Mouse (Mus musculus) adrenal gland, postnatal 10 days (tissue): ENCODE results near the gene Ncoa1. TPM values are rescaled to one million over a fixed set of nuclear protein-coding genes. Genes with fewer than 3 reads are reported as not detected.
A peak's percentile ranks its signal among the peaks of the same experiment; 100 is the strongest.
"Not testable (repeated sequence)": the region's sequence is repeated elsewhere in the genome, so short reads cannot be mapped to it uniquely, and the experiment has no call there.

ENCODE experiments used
- DNase-seq: peaks from one replicate; pipeline ENCODE4 v3.0.0; 2021; ENCODE audit warnings: mixed read lengths
- total RNA-seq, 2 experiments: library from RNA; stranded (reverse); gene quantifications; 2 replicates each; pipeline ENCODE4 v1.2.3; 2021

Gene Ncoa1
- total RNA-seq, 2 experiments from 2014 or later: 30.2 to 36.4 TPM

DNA sequence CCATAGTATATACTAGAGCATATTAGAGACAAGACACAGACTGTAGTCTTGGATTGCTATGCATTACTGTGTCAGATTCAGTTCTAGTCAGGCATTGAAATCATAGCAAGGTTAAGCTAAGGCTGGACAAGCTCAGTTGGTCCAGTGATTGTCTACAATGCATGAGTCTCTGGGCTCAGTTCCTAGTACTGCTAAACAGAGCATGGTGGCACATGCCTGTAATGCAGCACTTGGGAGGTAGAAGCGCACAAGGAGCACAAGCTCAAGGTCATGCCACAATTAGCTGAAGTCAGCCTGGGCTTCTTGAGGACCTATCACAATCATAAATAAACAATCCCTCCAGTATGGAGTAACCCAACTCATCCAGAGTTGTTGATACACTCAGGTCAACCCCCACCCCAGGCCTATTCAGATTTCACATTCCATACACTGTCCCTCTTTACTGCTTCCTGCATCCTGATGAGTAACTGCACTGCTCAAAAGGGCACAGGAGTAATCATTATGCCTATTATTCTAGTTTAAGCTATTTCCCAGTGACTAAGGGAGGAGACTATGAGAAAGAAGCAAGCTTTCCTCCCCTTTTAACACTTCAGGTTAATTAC, 170.2 kb downstream of the Ncoa1 start:
- no peak for DNase-seq

DNA sequence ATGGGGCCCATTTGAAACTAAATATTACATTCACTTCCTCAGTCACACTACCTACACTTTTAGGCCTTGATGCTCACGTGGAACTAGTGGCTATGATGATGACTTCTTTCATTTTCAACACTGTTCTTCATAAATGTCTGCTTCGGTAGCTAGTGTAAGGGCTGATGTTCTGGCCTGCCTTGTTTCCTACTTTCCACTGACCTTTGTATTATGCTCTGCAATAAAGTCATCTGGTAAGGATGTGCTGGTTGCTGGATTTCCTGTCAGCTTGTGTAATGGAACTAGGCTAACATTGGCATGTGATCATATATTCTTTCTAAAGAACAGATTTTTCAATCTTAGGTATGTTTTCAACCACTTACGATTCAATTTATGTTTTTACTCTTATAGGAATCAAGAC, 177.7 kb downstream of the Ncoa1 start:
- no peak for DNase-seq

DNA sequence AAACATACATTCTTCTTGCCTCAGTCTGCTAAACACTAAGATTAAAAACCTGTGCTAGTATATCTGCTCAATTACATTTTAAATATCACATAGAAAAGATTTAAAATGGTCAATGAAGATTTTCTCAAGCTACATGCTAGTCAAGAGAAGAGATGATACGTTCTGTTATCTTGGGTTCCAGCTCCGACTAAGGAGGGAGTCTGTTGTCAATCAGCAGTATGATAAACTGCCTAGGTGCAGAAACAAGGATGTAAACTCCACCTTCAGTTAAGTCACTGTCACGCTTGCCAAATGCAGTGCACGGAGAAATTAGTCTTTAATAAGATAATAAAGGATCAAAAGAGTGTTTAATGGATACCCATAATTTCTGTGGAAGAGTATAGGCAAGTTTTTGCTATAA, 178.4 kb downstream of the Ncoa1 start:
- DNase-seq: no peak

DNA sequence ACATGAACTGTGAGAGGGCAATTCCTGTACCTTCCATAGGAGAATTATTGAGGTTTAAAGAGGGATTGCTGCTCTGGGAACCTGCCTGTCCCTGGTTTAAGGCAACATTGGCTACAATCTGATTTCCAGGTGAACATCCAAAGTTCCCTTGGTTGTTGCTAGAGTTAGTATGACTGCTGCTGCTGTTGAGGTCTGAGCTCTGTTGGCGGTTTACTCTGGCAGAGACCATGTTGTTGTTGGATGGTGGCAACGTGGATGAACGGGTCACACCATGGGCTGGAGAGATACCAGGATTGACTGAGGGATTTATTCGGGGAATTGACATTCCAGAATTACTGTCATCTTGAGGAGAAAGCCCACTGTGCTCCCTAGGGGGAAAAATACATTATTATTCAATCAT, 181.1 kb downstream of the Ncoa1 start:
- DNase-seq: no peak

DNA sequence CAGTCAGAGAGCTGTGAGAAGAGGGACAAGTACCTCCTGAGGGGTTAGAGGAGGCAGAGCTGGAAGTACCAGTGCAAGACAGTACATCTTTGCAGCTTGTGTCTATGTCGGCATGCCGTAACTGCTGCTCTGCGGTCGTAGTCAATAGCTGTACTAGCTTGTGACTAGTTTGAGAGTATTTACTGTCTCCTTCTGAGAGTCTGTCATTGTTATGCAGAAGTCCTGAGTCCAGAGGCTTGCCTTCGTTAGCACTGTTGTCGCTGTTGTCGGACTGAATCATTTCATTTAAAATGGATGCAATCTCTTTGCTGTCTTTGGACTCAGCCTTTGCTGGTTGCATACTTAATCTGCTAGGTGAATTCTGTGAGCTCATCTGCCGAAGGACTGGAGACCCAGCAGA, 181.7 kb downstream of the Ncoa1 start:
- no peak for DNase-seq

DNA sequence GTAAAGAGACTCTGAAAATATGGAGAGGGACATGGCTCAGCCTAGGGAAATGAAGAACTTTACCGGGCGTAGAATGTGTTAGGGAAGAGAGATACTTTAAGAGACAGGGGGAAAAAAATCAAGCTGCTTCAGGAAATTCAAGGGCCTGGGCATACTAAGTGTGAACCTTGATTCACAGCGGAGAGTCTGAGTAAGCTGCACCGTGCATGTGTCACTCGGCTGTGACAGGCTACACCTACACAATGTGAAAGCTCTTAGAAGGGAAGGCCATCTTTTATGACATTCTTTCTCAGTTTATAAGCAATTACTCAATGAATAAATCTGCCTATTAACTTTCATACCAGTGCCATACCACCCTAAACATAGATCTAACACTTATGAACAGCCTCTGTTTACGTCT, 183.2 kb downstream of the Ncoa1 start:
- no peak for DNase-seq

DNA sequence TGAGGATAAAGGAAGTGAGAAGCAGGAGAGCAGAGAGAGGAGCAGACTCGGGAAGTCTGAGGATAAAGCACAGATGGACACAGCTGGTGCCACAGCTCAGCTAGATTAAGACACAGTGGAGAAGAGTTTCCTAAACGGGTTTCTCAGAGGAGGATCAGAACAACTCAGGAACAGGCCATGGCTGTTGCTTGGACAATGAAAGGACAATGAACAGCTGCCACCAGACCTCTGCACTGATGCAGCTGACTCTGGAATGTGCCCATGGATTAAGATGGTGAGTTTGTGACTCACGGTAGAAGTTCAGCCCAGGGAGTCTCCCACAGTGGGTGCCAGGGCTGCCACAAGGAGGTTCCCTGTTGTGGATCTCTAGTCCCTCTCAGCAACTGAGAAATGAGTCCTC, 191.8 kb downstream of the Ncoa1 start:
- no peak for DNase-seq

DNA sequence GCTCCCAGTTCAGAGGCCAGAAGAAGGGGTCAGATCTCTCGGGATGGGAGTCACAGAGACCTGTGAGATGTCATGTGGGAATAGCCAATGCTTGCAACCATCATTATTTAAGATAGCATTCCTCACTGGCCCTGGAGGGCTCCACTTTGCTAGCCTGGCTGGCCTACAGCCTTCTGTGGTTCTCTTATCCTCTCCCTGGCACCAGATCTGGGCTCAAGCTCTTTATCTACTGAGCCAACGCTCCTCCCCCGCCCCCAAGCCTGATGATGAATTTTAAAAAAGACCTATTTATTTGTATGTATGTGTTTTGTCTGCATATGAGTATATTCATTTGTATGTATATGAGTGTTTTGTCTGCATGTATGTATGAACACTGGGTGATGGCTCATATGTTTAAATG, 197.1 kb downstream of the Ncoa1 start:
- DNase-seq: no peak

DNA sequence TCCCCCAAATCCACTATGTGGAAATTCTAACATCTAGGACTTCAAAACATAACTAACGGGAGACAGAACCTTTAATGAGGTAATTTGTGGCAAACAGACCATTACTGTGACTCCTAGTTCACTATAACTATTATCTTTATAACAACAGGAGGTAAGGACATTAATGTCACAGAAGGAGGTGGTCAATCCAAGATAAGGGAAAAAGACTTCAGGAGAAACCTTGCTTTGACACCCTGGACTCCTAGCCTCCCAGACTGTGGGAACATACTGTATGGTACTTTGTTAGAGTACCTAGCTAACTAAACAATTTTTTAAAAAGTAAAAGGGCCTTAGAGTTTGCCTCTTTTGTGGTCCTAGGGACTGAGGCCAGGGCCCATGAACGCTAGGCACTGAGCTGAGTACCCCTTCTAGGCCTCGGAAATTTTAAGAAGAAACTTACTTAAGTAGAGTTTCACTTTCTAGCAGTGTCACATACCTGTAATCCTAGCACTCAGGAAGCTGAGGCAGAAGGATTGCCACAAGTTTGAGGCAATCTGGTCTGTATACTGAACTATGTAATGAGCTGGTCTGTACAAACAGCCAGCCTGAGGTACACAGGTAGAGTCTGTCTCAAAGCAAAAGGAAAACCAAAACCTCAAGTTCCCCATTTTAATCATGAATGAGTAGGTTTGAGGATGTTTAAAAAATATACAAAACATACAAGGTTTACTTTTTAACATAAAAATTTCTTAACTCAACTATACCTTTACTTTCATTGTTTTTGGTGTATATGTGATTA, 197.8 kb downstream of the Ncoa1 start:
- no peak for DNase-seq

DNA sequence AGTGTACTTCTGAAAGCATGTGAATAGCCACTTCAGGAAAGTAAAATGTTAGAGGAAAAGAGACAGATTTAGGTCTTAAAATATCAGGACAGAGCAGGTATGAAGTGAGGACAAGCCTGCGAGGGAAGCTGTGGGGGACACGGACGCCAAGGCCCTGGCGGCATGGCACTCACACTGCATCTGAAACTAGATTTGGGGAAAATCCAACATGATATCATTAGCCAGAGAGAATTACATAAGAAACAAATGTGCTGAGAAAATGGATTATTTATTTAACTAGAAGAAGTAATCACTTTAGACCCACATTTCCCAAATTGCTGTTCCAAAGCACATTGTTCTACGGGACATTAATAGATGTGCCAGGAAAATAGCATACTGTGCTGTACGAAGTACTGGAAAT, 205.9 kb downstream of the Ncoa1 start:
- DNase-seq: no peak

DNA sequence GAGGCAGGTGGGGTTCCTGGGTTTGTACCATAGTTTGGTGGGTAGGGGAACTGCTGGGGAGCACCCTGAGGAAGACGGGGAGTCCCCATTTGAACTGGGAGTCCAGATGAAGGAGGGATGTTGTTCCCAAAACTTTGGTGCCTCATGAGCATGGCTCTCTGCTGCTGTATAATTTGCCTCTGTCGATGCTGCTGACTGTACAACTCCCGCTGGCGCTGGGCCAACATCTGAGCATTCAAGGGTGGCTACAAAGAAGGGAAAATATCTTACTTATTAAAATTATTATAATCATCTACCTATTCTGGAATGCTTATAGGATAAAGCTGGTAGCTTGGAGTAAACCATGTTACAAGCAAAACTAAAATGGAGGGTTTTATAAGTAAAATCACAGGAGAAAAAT, 209.2 kb downstream of the Ncoa1 start:
- DNase-seq: peak; percentile 15

DNA sequence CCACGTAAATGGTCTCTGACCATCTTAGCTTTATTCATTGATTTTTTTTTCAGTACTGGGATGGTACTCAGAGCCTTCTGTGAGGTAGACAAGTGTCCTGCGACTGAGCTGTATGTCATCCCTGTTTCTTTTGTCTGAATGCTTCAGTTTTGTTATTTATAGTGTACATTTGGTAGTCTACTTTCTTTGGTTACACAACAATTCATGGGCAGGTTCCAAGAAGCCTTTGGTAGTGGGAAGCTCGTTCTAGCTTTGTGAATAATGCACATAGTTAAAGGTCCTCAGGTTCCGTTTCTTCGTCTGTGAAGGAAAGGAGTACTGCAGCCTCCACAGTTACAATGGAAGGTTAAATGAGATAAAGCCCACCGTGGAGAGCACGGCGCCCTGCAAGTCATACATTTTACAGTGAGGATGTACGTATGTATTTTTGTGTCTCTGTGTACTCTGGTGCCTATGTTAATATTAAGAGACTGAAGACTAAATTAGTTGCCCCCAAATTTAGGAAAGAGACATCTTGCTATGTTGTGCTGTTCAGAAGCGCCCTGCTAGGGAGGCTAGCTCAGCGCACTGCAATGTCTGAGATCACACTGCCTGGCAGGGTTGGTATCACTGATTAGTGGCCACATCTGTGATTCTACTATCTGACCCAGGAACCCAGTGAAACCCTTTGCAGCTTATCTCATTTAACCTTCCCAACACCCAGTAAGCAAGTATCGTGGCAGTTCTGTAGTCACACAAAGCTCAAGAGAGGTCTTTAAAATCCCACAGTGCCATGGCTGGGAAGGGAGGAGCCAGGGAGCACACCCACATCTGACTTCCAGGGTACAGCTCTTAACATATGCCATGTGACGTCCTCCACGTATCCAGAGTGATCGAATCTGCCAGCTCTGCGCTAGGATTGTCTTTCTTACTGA, 224.0 kb downstream of the Ncoa1 start:
- no peak for DNase-seq

DNA sequence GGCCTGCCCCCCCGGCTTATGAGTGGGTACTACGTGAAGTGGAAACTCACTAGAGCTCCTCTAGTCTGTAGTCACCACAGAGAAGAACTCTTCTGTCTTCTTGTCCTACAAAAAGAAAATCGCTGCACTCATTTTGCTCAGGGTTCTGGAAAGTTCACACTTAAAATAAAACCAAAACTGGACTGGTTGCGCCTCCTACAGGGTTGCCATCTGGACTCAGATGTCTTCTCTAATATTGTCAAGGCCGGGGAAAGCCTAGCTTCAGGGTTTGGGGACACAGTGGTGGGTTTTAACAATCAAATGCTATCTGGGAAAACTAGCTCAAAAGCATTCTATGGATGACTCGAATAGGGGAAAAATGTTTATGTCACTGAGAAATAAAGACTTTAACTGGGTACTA, 227.2 kb downstream of the Ncoa1 start:
- no peak for DNase-seq

DNA sequence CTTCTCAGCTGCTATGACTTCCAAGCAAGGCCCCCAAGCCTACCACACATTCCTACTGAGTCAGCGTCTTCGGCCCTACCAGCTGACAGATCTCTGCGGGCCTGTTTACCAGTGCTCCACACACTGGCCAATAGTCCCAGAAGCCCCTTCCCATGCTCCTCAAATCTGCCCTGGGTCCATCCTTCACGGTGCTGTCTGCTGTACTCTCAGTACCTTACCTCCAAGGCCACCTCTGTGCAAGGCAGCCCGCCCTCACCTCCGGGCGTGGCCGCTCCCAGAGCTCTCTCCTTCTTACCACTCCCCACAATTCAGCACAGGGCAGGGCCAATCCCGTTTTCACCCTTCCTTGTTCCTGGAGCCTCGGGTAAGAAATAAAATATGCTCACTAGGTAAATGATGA, 231.2 kb downstream of the Ncoa1 start:
- DNase-seq: no peak

DNA sequence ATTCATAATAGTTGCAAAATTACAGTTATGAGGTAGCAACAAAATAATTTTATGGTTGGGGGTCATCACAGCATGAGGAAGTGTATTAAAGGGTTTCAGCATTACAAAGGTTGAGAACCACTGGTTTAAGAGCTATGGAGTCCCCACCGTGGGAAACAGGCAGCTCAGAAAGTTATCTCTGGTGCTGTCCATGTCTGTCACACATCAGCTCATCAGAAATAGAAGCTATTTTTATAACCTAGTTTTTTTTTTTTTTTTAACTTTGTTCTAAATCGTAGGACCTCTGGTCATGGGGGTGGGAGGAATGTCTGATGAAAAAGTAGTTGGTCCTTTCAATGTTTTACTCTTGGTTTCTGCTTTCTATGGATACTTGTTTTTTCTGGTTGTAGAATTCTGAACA, 233.2 kb downstream of the Ncoa1 start:
- DNase-seq: no peak

DNA sequence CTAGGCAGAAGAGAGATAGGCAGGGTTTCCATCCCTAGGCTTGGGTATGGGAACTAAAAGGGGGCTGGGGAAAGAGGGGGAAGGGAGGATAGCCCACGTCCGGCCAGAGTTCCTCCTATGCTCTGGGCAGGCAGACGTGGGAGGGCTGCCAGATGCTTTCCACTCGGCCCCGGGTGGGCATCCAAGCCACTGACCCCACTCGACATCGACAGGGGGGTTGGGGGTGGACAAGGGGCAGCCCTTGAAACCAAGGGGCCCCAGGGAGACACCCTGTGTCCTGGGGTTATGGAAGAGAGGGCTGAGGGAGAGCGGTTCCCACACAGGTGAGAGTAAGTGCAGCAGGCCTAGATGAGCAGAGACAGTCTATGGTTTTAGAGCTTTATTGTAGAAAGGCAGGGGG, 236.7 kb downstream of the Ncoa1 start:
- DNase-seq: not testable (repeated sequence)

DNA sequence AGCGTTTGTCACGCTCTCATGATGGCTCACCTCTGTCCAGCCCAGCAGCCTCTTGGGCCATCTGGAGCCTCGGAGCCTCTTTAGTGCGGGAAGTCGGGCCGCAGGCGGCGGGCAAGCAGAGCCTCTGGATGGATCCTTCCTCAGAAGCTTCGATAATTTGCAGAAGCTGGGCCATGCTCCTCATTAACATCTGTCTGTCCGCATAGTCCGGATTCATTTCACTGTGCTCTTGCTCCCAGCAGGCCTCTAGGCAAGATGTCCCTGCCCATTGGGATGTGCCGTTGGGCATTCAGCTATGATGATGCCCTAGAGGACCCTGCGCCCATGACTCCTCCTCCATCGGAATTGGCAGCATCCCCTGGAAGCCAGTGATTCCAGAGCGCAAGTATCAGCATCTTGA, 239.5 kb downstream of the Ncoa1 start:
- DNase-seq: no peak

DNA sequence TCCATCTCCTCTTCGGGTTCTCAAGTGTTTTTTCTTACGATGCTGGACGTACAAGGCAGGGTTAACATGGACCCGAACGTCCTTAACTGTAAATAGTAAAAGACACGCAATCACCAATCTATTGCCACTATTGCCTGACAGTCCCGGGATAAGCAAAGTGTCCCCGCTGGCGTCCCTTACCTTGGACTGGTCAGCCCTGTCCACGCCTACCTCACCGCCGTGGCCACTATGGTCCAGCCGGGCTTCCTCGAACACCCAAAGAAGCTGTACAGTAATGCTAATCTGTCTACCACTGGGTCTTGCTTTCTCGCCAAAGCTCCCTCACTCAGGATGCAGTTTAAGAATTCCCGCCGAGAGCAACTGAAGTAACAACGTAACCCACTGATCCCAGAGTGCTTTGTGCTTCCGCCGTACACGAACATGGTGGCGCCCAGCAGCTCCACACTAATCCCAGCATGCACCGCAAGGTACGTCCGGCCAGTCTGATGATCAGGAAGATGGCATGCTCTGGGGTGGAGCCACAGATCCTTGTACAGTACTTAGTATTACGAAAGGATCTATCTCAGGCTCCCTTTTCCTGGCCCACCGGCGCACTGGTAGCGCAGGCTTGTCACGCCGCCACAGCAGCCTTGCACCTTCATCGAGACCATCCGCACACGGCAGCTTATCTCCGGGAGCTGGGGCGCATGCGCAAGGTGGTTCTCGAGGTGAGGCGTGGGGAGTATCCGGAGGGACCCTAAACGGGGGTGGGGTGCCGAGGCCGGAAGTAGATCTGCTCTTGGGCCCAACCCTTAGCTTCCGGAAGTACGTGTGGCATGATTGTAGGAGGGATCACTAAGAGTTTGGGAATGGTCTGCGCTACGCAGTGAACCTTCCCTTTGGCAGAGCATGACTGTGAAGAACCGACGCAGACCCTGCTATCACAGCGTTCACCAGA, 243.1 kb downstream of the Ncoa1 start, which contains the start of the genes Ptrhd1 and Cenpo:
TSS of gene Ptrhd1 (plus strand) at position 456 of the 937 bp plus-strand sequence.
TSS of gene Cenpo (minus strand) at position 723 of the 937 bp plus-strand sequence.
- DNase-seq: peak; percentile 94

DNA sequence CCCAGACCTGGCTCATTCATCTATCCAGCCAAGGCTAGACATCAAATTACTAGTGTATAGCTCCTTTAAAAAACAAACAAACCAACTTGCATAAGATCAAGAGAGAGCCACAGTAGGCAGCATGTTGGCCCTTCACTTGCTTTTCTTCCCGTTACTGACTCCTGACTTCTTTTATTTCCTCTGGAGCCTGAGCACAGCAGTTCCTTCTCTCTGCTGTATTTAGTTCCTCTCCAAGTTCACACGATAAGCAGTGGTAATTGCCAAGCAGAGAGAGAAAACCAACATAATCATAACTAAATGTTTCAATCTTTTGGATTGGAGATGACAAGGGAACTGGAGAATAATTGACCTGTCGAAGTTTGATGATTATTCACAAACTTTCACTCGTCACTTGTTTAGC, 244.2 kb downstream of the Ncoa1 start:
- DNase-seq: no peak

DNA sequence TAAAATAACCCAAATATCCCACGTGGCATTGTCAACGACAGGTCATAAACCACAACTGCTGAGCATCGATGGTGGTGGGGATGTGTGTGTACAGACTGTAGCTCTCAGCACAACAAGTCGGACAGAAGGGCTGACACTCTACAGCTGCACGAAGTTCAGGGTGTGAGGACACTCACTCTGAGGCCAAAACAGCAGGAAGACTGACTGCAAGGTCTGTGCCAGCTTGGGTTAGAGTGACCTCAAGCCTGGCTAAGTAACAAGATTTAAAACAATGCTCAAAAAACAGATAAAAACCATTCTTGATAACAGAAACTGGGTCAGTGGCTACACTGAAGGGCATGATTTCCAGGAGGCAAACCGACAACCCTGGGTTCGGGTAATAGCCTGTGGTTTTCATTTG, 246.8 kb downstream of the Ncoa1 start:
- no peak for DNase-seq

DNA sequence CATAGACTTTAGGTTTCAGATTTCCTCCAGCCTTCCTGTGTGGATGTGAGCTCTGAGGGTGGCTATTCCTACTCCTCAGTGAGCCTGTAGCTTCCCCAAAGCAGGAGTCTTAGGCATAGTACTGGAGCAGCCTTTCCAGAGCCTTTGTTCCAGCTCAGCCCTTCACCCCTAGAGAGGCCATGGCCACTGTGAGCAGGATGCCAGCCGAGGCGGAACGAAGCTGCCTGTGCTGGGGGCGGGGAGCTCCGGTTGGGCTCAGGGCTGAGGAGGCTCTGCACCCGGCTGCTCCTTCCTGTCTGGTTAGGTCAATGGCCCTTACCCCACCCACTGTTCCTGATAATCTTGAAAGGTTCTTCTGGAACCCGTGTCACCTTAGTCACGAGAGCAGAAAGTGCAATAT, 264.1 kb downstream of the Ncoa1 start:
- peak; percentile 70 for DNase-seq

DNA sequence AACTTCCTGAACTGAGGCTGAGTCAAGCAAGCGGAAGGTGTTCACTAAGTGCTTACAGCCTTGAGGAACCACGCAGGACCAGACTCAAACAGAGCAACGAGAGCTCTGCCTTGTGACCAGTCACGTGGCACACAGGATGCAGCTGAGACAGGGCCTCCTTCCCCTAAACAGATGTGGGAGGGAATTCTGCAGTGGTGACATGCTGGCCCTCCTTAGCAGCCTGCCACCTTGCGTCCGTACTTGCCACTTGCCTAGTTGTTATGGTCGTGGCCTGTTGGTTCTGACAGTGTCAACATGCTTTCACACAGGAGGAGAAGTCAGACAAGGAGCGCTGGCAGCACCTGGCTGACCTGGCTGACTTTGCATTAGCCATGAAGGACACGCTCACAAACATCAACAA, 265.8 kb downstream of the Ncoa1 start:
- DNase-seq: no peak
